In genomic region chr1:134450986-134451385, GRCm38 (mm10) we compare ENCODE assay signal across 9 mouse cellular contexts. TPM values are rescaled to one million over a fixed set of nuclear protein-coding genes. Genes with fewer than 3 reads are reported as not detected.
A peak's percentile ranks its signal among the peaks of the same experiment; 100 is the strongest.
DNase-seq lines count a peak whose midpoint lies in the region; ATAC-seq and TF ChIP-seq lines count a peak whose summit lies in the region.
"Had no signal": no experiment of that assay in that cellular context is flagged by ENCODE, and none has a peak within 500 bp of the region (broad histone marks: within the 10 kb centered on the region; RNA-seq: fewer than 3 reads in every experiment).

No protein-coding gene starts in this region.

- H3K4me1 ChIP-seq in kidney, embryonic 16.5 days (ENCODE audit: insufficient read depth, low read length): peaks cover 2% of the 10 kb centered on the region
- H3K4me1 ChIP-seq in MEL (ENCODE audit: control insufficient read depth in 1 of 2, insufficient read depth in 2 of 2, low read length in 2 of 2): peaks cover 9 to 10% of the 10 kb centered on the region in 2 experiments; a peak in 3 of 4 replicates
- peaks cover 12% of the 10 kb centered on the region for H3K4me1 ChIP-seq in liver, embryonic 13.5 days (replicated peaks)

- TF ChIP-seq POLR2A in MEL (IDR thresholded peaks at IDR 0.05; ENCODE audit: control insufficient read depth in 1 of 2, insufficient read depth in 1 of 2, low read depth in 1 of 2, low read length in 2 of 2, poor library complexity in 1 of 2): no peak

- TF ChIP-seq RAD21 in MEL (IDR thresholded peaks at IDR 0.05; ENCODE audit: low read depth, low read length): peak; percentile 94

- no peak for TF ChIP-seq EP300 in MEL (IDR thresholded peaks at IDR 0.05; ENCODE audit: low read depth in 1 of 2, low read length in 2 of 2)

- no peak overlapping the region for H3K9ac ChIP-seq in kidney, embryonic 16.5 days (replicated peaks; ENCODE audit: low read length)
- H3K9ac ChIP-seq in MEL (ENCODE audit: control insufficient read depth, low read depth, low read length, poor library complexity, severe bottlenecking): no peak overlapping the region
- H3K9ac ChIP-seq in liver, embryonic 13.5 days: no peak overlapping the region
- H3K9ac ChIP-seq: embryonic facial prominence, embryonic 12.5 days had no signal

- H3K27ac ChIP-seq in kidney, embryonic 16.5 days (ENCODE audit: low read length): no peak overlapping the region
- no peak overlapping the region for H3K27ac ChIP-seq in MEL (ENCODE audit: control insufficient read depth, low read depth, low read length)
- no peak overlapping the region for H3K27ac ChIP-seq in liver, embryonic 13.5 days
- H3K27ac ChIP-seq: embryonic facial prominence, embryonic 12.5 days had no signal

- no peaks in the 10 kb centered on the region for H3K36me3 ChIP-seq in kidney, embryonic 16.5 days (ENCODE audit: insufficient read depth, low read length)
- peaks cover 0 to 6% of the 10 kb centered on the region in 2 experiments; a peak in 1 of 4 replicates for H3K36me3 ChIP-seq in MEL (ENCODE audit: control insufficient read depth in 1 of 2, insufficient read depth in 2 of 2, low read length in 2 of 2)
- H3K36me3 ChIP-seq in liver, embryonic 13.5 days: no peaks in the 10 kb centered on the region
- H3K36me3 ChIP-seq: embryonic facial prominence, embryonic 12.5 days had no signal

- H3K27me3 ChIP-seq in kidney, embryonic 16.5 days (ENCODE audit: insufficient read depth, low read length): 0 out of 2 replicates have a peak, but pooled peaks cover 3% of the 10 kb centered on the region
- no peaks in the 10 kb centered on the region for H3K27me3 ChIP-seq in MEL (ENCODE audit: control insufficient read depth in 1 of 2, insufficient read depth in 2 of 2, low read length in 2 of 2)
- H3K27me3 ChIP-seq in liver, embryonic 13.5 days: 0 out of 2 replicates have a peak, but pooled peaks cover 3% of the 10 kb centered on the region
- H3K27me3 ChIP-seq: embryonic facial prominence, embryonic 12.5 days had no signal

- TF ChIP-seq CTCF in MEL (IDR thresholded peaks at IDR 0.05 in 2 of 3, conservative IDR thresholded peaks at IDR 0.05 in 1 of 3; ENCODE audit: control insufficient read depth in 1 of 3, insufficient read depth in 1 of 3, low read depth in 2 of 3, low read length in 3 of 3, poor library complexity in 1 of 3, severe bottlenecking in 1 of 3): peak; percentile 54 to 90 (median 67)

- H3K79me2 ChIP-seq in MEL (ENCODE audit: control insufficient read depth, insufficient read depth, low read length, poor library complexity): peaks cover 7% of the 10 kb centered on the region

- intact Hi-C loops in heart, postnatal 10 days (cut with DNase I): loop anchor here (10.0 kb wide), 1 partner anchor 404 kb away; no protein-coding TSS in a partner anchor

- ATAC-seq in kidney, embryonic 16.5 days (ENCODE audit: low FRiP score, low TSS enrichment): no peak
- ATAC-seq in liver, embryonic 13.5 days (ENCODE audit: low read depth): no peak

- no peaks in the 10 kb centered on the region for H3K9me3 ChIP-seq in kidney, embryonic 16.5 days (ENCODE audit: low read length)
- no peaks in the 10 kb centered on the region for H3K9me3 ChIP-seq in MEL (replicated peaks; ENCODE audit: insufficient read depth, low read length)
- H3K9me3 ChIP-seq in liver, embryonic 13.5 days (replicated peaks): no peaks in the 10 kb centered on the region
- H3K9me3 ChIP-seq: embryonic facial prominence, embryonic 12.5 days had no signal

- no peak overlapping the region for H3K4me3 ChIP-seq in kidney, embryonic 16.5 days (ENCODE audit: low read length)
- no peak overlapping the region for H3K4me3 ChIP-seq in MEL (ENCODE audit: control insufficient read depth in 1 of 2, insufficient read depth in 1 of 2, low read depth in 2 of 2, low read length in 2 of 2)
- H3K4me3 ChIP-seq in liver, embryonic 13.5 days (replicated peaks): no peak overlapping the region
- H3K4me3 ChIP-seq: embryonic facial prominence, embryonic 12.5 days had no signal

- no peak overlapping the region for H3K4me2 ChIP-seq in kidney, embryonic 16.5 days (replicated peaks; ENCODE audit: low read depth, low read length)
- no peak overlapping the region for H3K4me2 ChIP-seq in liver, embryonic 13.5 days
- H3K4me2 ChIP-seq: embryonic facial prominence, embryonic 12.5 days had no signal

- peak; percentile 56 for DNase-seq in kidney, adult 18-20 months
- DNase-seq in MEL (ENCODE audit: low read depth, low spot score): peak; percentile 78
- peak; percentile 53 for DNase-seq in c-Kit-positive CD71-negative TER-119-negative erythroid progenitor cells, embryonic 14.5 days (ENCODE audit: low read depth)
- peak; percentile 45 to 58 for DNase-seq in heart, postnatal 10 days
- peak; percentile 42 for DNase-seq in liver, embryonic 13.5 days
- DNase-seq in right cerebral cortex, postnatal 25 days: peak; percentile 20
- no peak for DNase-seq in ovary, postnatal 14 days (ENCODE audit: low spot score)

- 41% methylated on average over 3 of the region's 3 CpGs for WGBS in kidney, embryonic 16.5 days
- 27% methylated on average over 3 of the region's 3 CpGs for WGBS in liver, embryonic 13.5 days (ENCODE audit: insufficient replicate concordance)

TF ChIP-seq in MEL, 35 proteins besides CTCF, POLR2A, EP300 and RAD21:
- TF ChIP-seq MAZ (IDR thresholded peaks at IDR 0.05; ENCODE audit: low read depth, low read length): no peak
- 0 out of 2 replicates have a peak, but pooled peaks have one; percentile 38 for TF ChIP-seq SIN3A (IDR thresholded peaks at IDR 0.05; ENCODE audit: low read length)
- TF ChIP-seq SMC3 (IDR thresholded peaks at IDR 0.05; ENCODE audit: low read depth, low read length): peak; percentile 89
- TF ChIP-seq NRF1 (IDR thresholded peaks at IDR 0.05; ENCODE audit: insufficient read depth, low read depth, low read length, poor library complexity, severe bottlenecking): no peak
- TF ChIP-seq ZC3H11A (IDR thresholded peaks at IDR 0.05; ENCODE audit: low read depth, low read length): peak; percentile 87
- TF ChIP-seq UBTF (IDR thresholded peaks at IDR 0.05; ENCODE audit: borderline replicate concordance, insufficient read depth, low read depth, low read length): no peak
- peak; percentile 21; the same call in 1 of the 2 replicates for TF ChIP-seq GATA1 (IDR thresholded peaks at IDR 0.05; ENCODE audit: low read depth, low read length)
TF ChIP-seq in MEL: peak in this region for 4.

RNA-seq across cellular contexts. Expression of gene Klhl12, which starts 4.3 kb away (rescaled TPM):
- polyA plus RNA-seq in kidney, embryonic 16.5 days (2015; fragmentation: Nextera tagmentation; extraction: Ambion mirVana): 32.4 and 35.4 TPM in 2 replicates
- 21.8 and 26.4 TPM in 2 replicates for total RNA-seq in MEL (2012; rRNA removed)
- polyA plus RNA-seq in MEL (2012; ENCODE audit: insufficient read depth in 1 of 2, insufficient read length in 2 of 2, low read depth in 1 of 2, low replicate concordance in 2 of 2, missing spikeins in 1 of 2): 10 to 100 TPM in 1 of 2 experiments, not detected in 1; 20.8 TPM
- 10 to 100 TPM; 18.3 to 19.6 TPM for total RNA-seq in heart, postnatal 10 days (2021)
- 34.7 and 37.4 TPM in 2 replicates for polyA plus RNA-seq in liver, embryonic 13.5 days (2015; fragmentation: Nextera tagmentation; extraction: Ambion mirVana)

RNA-seq across cellular contexts. Expression of gene Adipor1, which starts 35.8 kb away (rescaled TPM):
- polyA plus RNA-seq in kidney, embryonic 16.5 days (2015; fragmentation: Nextera tagmentation; extraction: Ambion mirVana): 98.2 and 101 TPM in 2 replicates
- 55.2 and 57.6 TPM in 2 replicates for total RNA-seq in MEL (2012; rRNA removed)
- polyA plus RNA-seq in MEL (2012; ENCODE audit: insufficient read depth in 1 of 2, insufficient read length in 2 of 2, low read depth in 1 of 2, low replicate concordance in 2 of 2, missing spikeins in 1 of 2): 100 to 1,000 TPM in 1 of 2 experiments, 10 to 100 TPM in 1; 94.1 to 109 TPM
- total RNA-seq in heart, postnatal 10 days (2021): 100 to 1,000 TPM; 132 to 133 TPM
- polyA plus RNA-seq in liver, embryonic 13.5 days (2015; fragmentation: Nextera tagmentation; extraction: Ambion mirVana): 130 and 138 TPM in 2 replicates

RNA-seq across cellular contexts. Expression of gene Rabif, which starts 43.5 kb away (rescaled TPM):
- polyA plus RNA-seq in kidney, embryonic 16.5 days (2015; fragmentation: Nextera tagmentation; extraction: Ambion mirVana): 46.9 and 47.0 TPM in 2 replicates
- total RNA-seq in MEL (2012; rRNA removed): 18.5 and 21.5 TPM in 2 replicates
- 10 to 100 TPM in 1 of 2 experiments, not detected in 1; 21.8 TPM for polyA plus RNA-seq in MEL (2012; ENCODE audit: insufficient read depth in 1 of 2, insufficient read length in 2 of 2, low read depth in 1 of 2, low replicate concordance in 2 of 2, missing spikeins in 1 of 2)
- 10 to 100 TPM; 11.6 to 12.8 TPM for total RNA-seq in heart, postnatal 10 days (2021)
- polyA plus RNA-seq in liver, embryonic 13.5 days (2015; fragmentation: Nextera tagmentation; extraction: Ambion mirVana): 19.8 and 23.9 TPM in 2 replicates

RNA-seq across cellular contexts. Expression of gene Cyb5r1, which starts 45.6 kb away (rescaled TPM):
- polyA plus RNA-seq in kidney, embryonic 16.5 days (2015; fragmentation: Nextera tagmentation; extraction: Ambion mirVana): 42.7 and 44.1 TPM in 2 replicates
- total RNA-seq in MEL (2012; rRNA removed): 18.8 and 35.8 TPM in 2 replicates
- 10 to 100 TPM in 1 of 2 experiments, not detected in 1; 94.8 TPM for polyA plus RNA-seq in MEL (2012; ENCODE audit: insufficient read depth in 1 of 2, insufficient read length in 2 of 2, low read depth in 1 of 2, low replicate concordance in 2 of 2, missing spikeins in 1 of 2)
- total RNA-seq in heart, postnatal 10 days (2021): 10 to 100 TPM; 31.0 to 33.4 TPM
- 20.4 TPM in 2 replicates for polyA plus RNA-seq in liver, embryonic 13.5 days (2015; fragmentation: Nextera tagmentation; extraction: Ambion mirVana)
